Mouse (Mus musculus) yolk sac, embryonic 10.5 days (tissue): Measurements from ENCODE around the gene Megf11.

Source experiments
- DNase-seq: peaks from one replicate; pipeline ENCODE4 v3.0.0-alpha.2; 2017; ENCODE audit warnings: low spot score

Megf11 gene

GRCm38 (mm10) chr9:64605735-64606349 lies 220.4 kb downstream of the Megf11 start:
- no peak for DNase-seq

GRCm38 (mm10) chr9:64607049-64607448 lies 221.6 kb downstream of the Megf11 start:
- no peak for DNase-seq

GRCm38 (mm10) chr9:64609546-64609945 lies 224.1 kb downstream of the Megf11 start:
- DNase-seq, result no peak

GRCm38 (mm10) chr9:64612121-64612983 lies 226.9 kb downstream of the Megf11 start:
- no peak for DNase-seq

- no peak for DNase-seq
Observed at GRCm38 (mm10) chr9:64612984-64613649, 227.7 kb downstream of the Megf11 start.

DNA sequence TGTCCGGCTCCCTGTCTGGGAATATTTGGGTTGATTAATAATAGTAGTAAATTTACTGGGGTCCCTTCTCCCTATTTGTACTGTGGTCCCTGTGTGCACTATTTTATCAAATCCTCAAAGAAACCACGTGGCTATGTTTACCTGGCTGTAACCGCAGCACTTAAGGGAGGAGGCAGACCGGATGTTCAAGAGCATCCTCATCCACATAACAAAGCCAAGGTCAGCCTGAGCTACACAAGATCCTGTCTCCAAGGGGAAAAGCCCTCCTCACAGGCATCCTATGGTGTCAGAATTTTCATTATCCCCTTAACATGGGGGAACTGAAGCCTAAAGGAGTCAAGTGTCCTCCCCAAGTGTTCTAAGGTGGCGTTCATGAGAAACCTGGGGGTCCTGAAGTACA lies 232.0 kb downstream of the Megf11 start:
- DNase-seq, result no peak

- no peak for DNase-seq
Observed at GRCm38 (mm10) chr9:64618433-64618832, 233.0 kb downstream of the Megf11 start.

DNA sequence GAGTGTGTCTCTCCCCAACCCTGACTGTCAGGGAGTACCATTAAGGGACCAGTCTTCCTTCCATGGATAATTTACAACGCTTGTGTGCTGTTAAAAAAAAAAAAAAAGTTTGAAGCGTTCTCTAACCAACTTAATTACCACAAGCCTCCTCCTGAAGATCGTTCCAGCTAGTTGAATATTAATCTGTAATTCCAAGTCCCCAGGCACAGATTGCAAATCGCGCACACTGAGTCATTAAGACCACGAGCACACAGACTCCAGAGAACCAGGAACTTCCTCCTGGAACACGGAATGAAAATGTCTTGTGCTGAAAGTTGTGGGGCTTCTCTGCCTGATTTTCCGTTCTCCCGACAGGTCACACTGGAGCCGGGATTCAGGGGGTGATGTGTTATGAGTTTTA lies 234.0 kb downstream of the Megf11 start:
- DNase-seq, result no peak

- DNase-seq, result no peak
Observed at GRCm38 (mm10) chr9:64620596-64620995, 235.2 kb downstream of the Megf11 start.

DNA sequence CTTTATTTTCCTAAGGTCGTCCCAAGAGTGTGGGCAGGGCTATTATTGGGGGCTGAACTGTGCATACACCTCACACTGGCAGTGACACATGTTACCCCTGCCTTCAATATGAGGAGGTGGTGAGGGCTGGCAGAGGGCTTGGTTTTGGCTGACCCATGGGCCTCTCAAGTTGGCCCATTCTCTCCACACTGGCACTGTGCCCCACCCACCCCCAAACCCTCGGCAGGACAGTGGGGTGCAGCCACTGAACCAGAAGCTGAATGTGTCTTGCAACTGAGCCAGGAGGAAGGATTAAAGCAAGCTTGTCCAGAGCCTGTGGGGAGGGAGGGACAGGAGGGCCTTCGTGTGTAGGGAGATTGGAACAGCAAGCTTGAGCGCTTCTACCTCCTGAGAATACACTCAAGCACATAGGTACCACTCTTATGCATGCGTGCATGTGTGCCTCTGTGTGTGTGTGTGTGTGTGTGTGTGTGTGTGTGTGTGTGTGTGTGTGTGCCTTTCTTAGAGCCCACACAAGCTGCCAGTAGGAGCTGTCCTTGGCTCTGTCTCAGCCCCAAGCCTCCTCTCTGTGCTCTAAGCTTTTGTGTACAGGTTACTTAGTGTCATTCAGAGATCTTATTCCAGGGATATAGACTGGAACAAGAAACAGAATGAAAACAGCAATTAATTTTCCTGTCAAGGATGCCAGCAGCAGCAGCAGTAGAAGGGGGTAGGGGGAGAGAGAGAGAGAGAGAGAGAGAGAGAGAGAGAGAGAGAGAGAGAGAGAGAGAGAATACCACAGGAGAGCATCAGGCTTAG lies 236.3 kb downstream of the Megf11 start:
- no peak for DNase-seq

DNA sequence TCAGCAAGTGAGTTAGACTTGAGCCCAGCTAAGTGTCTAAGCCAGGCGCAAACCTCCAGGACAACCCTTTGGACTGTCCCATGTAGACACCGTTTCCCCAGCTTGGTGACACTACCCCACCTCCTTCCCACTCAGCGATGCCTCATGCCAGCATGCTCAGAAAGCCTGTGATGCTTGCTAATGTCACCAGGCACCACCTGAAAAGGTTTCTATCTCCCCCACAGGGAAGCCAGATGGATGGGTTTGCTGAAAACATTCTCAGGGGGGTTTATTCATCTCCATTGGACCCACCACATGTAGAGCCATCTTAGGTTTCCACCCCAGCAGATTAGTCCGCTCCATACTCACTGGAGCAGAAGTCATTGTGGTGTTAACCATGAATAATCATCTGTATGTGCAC lies 237.9 kb downstream of the Megf11 start:
- no peak for DNase-seq

GRCm38 (mm10) chr9:64624536-64624935 lies 239.1 kb downstream of the Megf11 start:
- DNase-seq, result peak; percentile 62

GRCm38 (mm10) chr9:64629802-64630201 lies 244.4 kb downstream of the Megf11 start:
- DNase-seq, result no peak

- DNase-seq, result no peak
Observed at GRCm38 (mm10) chr9:64633169-64633568, 247.7 kb downstream of the Megf11 start.

- DNase-seq, result no peak
Observed at GRCm38 (mm10) chr9:64636111-64636510, 250.7 kb downstream of the Megf11 start.

DNA sequence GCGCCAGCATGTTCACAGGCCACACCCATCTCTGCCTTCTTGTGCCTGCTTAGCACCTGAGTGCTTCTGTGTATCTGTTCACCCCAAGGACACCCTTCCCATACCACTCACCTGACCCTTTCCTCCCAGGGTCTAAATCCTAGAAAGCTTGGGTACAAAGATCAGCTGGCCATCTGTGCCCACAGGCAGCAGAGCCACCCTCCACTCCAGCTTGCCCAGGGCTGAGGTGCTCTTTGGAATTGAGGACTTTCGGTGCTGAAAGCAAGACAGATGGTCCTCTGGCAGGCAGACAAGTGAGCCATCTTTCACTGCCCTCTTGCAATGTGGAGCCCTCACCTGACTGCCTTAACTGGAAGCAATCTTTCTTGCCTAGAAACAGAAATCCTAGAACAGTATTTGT lies 251.5 kb downstream of the Megf11 start:
- no peak for DNase-seq

DNA sequence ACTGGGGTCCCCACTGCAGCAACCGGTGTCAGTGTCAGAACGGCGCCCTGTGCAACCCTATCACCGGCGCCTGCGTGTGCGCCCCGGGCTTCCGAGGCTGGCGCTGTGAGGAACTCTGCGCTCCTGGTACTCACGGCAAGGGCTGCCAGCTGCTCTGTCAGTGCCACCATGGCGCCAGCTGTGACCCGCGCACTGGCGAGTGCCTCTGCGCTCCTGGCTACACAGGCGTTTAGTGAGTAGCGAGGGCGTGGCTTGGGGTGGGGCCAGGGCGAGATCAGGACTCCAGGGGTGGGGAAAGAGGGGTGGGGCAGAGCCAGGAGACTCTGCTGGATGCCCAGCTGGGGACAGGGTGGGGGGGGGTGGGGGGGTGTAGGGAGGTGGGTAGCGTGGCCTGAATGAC lies 252.8 kb downstream of the Megf11 start:
- DNase-seq, result peak; percentile 36

GRCm38 (mm10) chr9:64639664-64640063 lies 254.2 kb downstream of the Megf11 start:
- DNase-seq, result peak; percentile 35

GRCm38 (mm10) chr9:64644129-64644528 lies 258.7 kb downstream of the Megf11 start:
- DNase-seq, result peak; percentile 86

GRCm38 (mm10) chr9:64645462-64645861 lies 260.0 kb downstream of the Megf11 start:
- no peak for DNase-seq

GRCm38 (mm10) chr9:64649393-64649792 lies 264.0 kb downstream of the Megf11 start:
- DNase-seq, result no peak

GRCm38 (mm10) chr9:64649892-64650291 lies 264.5 kb downstream of the Megf11 start:
- no peak for DNase-seq
